Mouse (Mus musculus) lung, postnatal 10 days (tissue): ENCODE results near the gene 1700122O11Rik.

ENCODE experiments used
- DNase-seq: peaks from one replicate; pipeline ENCODE4 v3.0.0; 2021

Gene 1700122O11Rik

GRCm38 (mm10) chr17:48027677-48028076, 10.4 kb downstream of the 1700122O11Rik start:
- peak; percentile 62 for DNase-seq

- DNase-seq = no peak
These were observed 11.1 kb downstream of the 1700122O11Rik start for GRCm38 (mm10) chr17:48027019-48027418.

- no peak for DNase-seq
These were observed 14.0 kb downstream of the 1700122O11Rik start for GRCm38 (mm10) chr17:48024045-48024444.

GRCm38 (mm10) chr17:48019585-48019984, 18.5 kb downstream of the 1700122O11Rik start:
- DNase-seq = peak; percentile 46

- no peak for DNase-seq
These were observed 21.5 kb downstream of the 1700122O11Rik start for GRCm38 (mm10) chr17:48016566-48016965.

GRCm38 (mm10) chr17:48012561-48012960, 25.5 kb downstream of the 1700122O11Rik start:
- no peak for DNase-seq

- DNase-seq = no peak
These were observed 27.0 kb downstream of the 1700122O11Rik start for GRCm38 (mm10) chr17:48011105-48011504.

- no peak for DNase-seq
These were observed 27.8 kb downstream of the 1700122O11Rik start for GRCm38 (mm10) chr17:48010283-48010682.

- DNase-seq = no peak
These were observed 32.3 kb downstream of the 1700122O11Rik start for GRCm38 (mm10) chr17:48005816-48006215.

GRCm38 (mm10) chr17:48005091-48005490, 33.0 kb downstream of the 1700122O11Rik start:
- no peak for DNase-seq

GRCm38 (mm10) chr17:48004619-48005018, 33.5 kb downstream of the 1700122O11Rik start:
- no peak for DNase-seq

- DNase-seq = no peak
These were observed 35.6 kb downstream of the 1700122O11Rik start for GRCm38 (mm10) chr17:48002486-48002885.

GRCm38 (mm10) chr17:48001586-48002361, 36.3 kb downstream of the 1700122O11Rik start:
- peak; percentile 82 for DNase-seq

GRCm38 (mm10) chr17:48001157-48001556, 36.9 kb downstream of the 1700122O11Rik start:
- peak; percentile 41 for DNase-seq

GRCm38 (mm10) chr17:47999812-48000211, 38.3 kb downstream of the 1700122O11Rik start:
- DNase-seq = no peak

- peak; percentile 65 for DNase-seq
These were observed 38.7 kb downstream of the 1700122O11Rik start for GRCm38 (mm10) chr17:47999403-47999802.

- no peak for DNase-seq
These were observed 40.3 kb downstream of the 1700122O11Rik start for GRCm38 (mm10) chr17:47997806-47998205.

GRCm38 (mm10) chr17:47990392-47991123, 47.5 kb downstream of the 1700122O11Rik start:
- DNase-seq = no peak

- DNase-seq = no peak
These were observed 48.1 kb downstream of the 1700122O11Rik start for GRCm38 (mm10) chr17:47989951-47990378.

GRCm38 (mm10) chr17:47988811-47989210, 49.3 kb downstream of the 1700122O11Rik start:
- peak; percentile 48 for DNase-seq

- DNase-seq = no peak
These were observed 50.0 kb downstream of the 1700122O11Rik start for GRCm38 (mm10) chr17:47988074-47988473.
